Mouse (Mus musculus): Measurements from ENCODE around the gene St6galnac3. TPM values are rescaled to one million over a fixed set of nuclear protein-coding genes. Genes with fewer than 3 reads are reported as not detected.
A peak's percentile ranks its signal among the peaks of the same experiment; 100 is the strongest.

Gene St6galnac3
- polyA plus RNA-seq, 1 experiment from 2014 or later = 31.0 TPM

DNA sequence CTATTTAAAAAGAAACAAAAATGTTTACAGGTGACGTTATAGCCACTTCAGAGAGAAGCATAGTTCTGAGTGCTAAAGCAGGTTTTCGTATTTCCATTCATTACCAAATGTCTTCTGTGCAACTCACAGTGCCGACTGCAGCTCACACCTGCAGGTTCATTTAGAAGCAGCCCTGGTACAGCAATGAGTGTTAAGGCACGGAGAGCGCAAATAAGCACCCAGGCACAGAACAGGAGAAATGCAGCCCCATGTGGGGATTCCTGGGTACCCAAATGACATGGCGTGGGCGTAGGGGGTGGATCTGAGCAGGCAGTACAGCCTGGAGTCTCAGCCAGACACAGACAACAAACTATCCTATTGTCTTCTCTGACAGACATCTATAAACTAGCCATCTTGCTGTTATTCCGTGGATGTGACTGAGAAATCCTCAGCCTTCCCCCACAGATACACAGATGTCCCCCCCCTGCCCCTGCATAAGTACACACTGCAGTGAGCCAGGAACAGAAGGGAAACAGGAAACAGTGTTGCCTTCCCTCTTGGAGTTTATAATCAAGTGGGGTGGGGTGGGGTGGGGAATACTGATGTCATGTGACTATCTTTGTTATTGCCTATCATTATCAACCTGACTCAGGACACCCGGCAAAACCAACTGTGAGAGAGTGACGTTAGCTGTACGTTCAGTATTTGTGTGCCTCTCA is 550.5 kb downstream of the St6galnac3 start:
- no peak overlapping the region for H3K27ac ChIP-seq (ENCODE audit: low read length)
- 77% methylated on average over 11 of the region's 11 CpGs for WGBS
- no peak overlapping the region for H3K4me3 ChIP-seq (ENCODE audit: low read length)
- H3K4me2 ChIP-seq (ENCODE audit: low read depth, low read length) = no peak overlapping the region
- ATAC-seq = peak; percentile 48; the same call in 1 of the 2 replicates
- H3K27me3 ChIP-seq (replicated peaks; ENCODE audit: control insufficient read depth, insufficient read depth, low read length) = no peaks in the 10 kb centered on the region
- no peaks in the 10 kb centered on the region for H3K4me1 ChIP-seq (ENCODE audit: control insufficient read depth, insufficient read depth, low read length)
- H3K9me3 ChIP-seq (ENCODE audit: control insufficient read depth, low read length) = no peaks in the 10 kb centered on the region
- no peaks in the 10 kb centered on the region for H3K36me3 ChIP-seq (ENCODE audit: control insufficient read depth, insufficient read depth, low read length)
- no peak overlapping the region for H3K9ac ChIP-seq (ENCODE audit: low read depth, low read length)

DNA sequence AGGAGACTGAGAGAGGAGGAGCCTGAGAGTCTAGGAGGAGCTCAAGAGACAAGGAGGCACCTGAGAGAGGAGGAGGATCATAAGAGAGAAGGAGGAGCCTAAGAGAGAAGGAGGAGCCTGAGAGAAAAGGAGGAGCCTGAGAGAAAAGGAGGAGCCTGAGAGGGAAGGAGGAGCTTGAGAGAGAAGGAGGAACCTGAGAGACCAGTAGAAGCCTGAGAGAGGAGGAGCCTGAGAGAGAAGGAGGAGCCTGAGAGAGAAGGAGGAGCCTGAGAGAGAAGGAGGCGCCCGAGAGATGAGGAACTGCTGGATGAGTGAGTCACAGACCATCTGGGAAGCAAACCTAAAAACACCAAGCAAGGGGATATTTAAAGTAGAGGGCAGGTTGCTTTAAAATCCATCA is 551.4 kb downstream of the St6galnac3 start:
- Histone ChIP-seq H3K4me1 (ENCODE audit: control insufficient read depth, insufficient read depth, low read length) (no peaks in the 10 kb centered on the region), H3K27ac (ENCODE audit: low read length) (no peak overlapping the region), H3K9me3 (ENCODE audit: control insufficient read depth, low read length) (no peaks in the 10 kb centered on the region), H3K27me3 (replicated peaks; ENCODE audit: control insufficient read depth, insufficient read depth, low read length) (no peaks in the 10 kb centered on the region), H3K9ac (ENCODE audit: low read depth, low read length) (no peak overlapping the region), H3K4me3 (ENCODE audit: low read length) (no peak overlapping the region), H3K36me3 (ENCODE audit: control insufficient read depth, insufficient read depth, low read length) (no peaks in the 10 kb centered on the region), H3K4me2 (ENCODE audit: low read depth, low read length) (no peak overlapping the region)
- 76% methylated on average over 2 of the region's 2 CpGs for WGBS
- no peak for ATAC-seq

DNA sequence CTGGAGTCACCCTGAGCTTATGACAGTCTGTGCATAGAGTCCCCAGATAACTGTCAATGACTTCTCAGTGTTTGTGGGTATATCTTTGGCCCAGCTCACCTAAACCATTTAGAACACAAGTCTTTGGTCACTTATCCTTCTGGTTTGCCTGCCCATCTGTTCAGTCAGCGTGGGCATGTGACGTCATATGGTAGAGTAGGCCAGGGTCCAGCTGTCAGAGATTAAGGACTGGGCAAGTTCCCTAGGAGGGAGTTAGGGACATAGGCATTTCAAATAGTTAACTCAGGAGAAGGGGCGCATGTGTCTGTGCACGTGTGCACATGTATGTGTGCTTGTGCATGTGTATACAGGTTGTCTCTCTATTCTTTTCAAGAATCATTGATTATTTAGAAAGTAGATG is 554.8 kb downstream of the St6galnac3 start:
- Histone ChIP-seq H3K4me2 (ENCODE audit: low read depth, low read length) (no peak overlapping the region), H3K4me1 (ENCODE audit: control insufficient read depth, insufficient read depth, low read length) (no peaks in the 10 kb centered on the region), H3K9ac (ENCODE audit: low read depth, low read length) (no peak overlapping the region), H3K4me3 (ENCODE audit: low read length) (no peak overlapping the region), H3K27ac (ENCODE audit: low read length) (no peak overlapping the region), H3K36me3 (ENCODE audit: control insufficient read depth, insufficient read depth, low read length) (no peaks in the 10 kb centered on the region), H3K27me3 (replicated peaks; ENCODE audit: control insufficient read depth, insufficient read depth, low read length) (no peaks in the 10 kb centered on the region), H3K9me3 (ENCODE audit: control insufficient read depth, low read length) (no peaks in the 10 kb centered on the region)
- ATAC-seq = no peak
- WGBS = 92% methylated on average over 4 of the region's 4 CpGs

DNA sequence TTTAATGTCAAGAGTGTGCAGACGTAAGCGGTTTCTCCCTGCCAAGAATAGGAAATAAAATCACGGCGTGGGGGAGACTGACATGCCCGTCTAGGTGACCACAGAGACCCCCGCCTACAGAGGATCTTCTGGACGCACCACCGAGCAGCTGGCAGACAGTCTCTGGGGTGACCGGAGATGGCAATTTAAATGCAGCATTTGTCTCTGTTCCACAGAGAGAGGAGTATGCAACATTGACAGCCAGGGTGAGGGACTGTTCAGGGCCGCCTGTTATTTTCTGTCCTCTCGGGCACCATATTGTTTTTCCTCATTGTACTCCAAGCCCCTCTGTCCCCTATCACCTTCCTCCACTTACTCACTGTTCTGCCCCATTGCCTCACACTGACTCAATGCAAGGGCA is 555.2 kb downstream of the St6galnac3 start:
- Histone ChIP-seq H3K27ac (ENCODE audit: low read length) (no peak overlapping the region), H3K27me3 (replicated peaks; ENCODE audit: control insufficient read depth, insufficient read depth, low read length) (no peaks in the 10 kb centered on the region), H3K9ac (ENCODE audit: low read depth, low read length) (no peak overlapping the region), H3K4me2 (ENCODE audit: low read depth, low read length) (no peak overlapping the region), H3K4me1 (ENCODE audit: control insufficient read depth, insufficient read depth, low read length) (no peaks in the 10 kb centered on the region), H3K36me3 (ENCODE audit: control insufficient read depth, insufficient read depth, low read length) (no peaks in the 10 kb centered on the region), H3K9me3 (ENCODE audit: control insufficient read depth, low read length) (no peaks in the 10 kb centered on the region), H3K4me3 (ENCODE audit: low read length) (no peak overlapping the region)
- 84% methylated on average over 11 of the region's 11 CpGs for WGBS
- ATAC-seq = no peak

DNA sequence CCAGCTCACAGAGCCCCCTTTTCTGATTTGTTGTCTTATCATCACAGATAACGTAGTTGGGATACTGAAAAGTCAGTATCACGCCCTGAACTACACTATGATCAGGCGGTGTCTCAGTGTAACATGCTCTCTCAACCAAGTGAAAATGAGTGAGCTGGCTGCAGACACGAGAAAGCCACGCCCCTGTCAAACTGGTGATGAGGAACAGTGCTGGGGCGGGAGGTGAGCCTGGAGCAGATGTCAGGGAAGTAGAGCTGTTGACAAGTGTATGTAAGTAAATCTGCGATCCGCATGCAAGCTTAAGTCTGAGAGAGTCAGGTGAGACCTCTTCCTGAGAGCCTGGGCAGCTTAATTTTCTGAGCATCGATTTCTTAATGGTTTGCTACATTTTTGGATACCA is 563.3 kb downstream of the St6galnac3 start:
- Histone ChIP-seq H3K9ac (ENCODE audit: low read depth, low read length) (no peak overlapping the region), H3K4me1 (ENCODE audit: control insufficient read depth, insufficient read depth, low read length) (no peaks in the 10 kb centered on the region), H3K36me3 (ENCODE audit: control insufficient read depth, insufficient read depth, low read length) (no peaks in the 10 kb centered on the region), H3K27me3 (replicated peaks; ENCODE audit: control insufficient read depth, insufficient read depth, low read length) (no peaks in the 10 kb centered on the region), H3K27ac (ENCODE audit: low read length) (no peak overlapping the region), H3K9me3 (ENCODE audit: control insufficient read depth, low read length) (no peaks in the 10 kb centered on the region), H3K4me3 (ENCODE audit: low read length) (no peak overlapping the region), H3K4me2 (ENCODE audit: low read depth, low read length) (no peak overlapping the region)
- ATAC-seq = no peak
- 31% methylated on average over 9 of the region's 9 CpGs for WGBS

DNA sequence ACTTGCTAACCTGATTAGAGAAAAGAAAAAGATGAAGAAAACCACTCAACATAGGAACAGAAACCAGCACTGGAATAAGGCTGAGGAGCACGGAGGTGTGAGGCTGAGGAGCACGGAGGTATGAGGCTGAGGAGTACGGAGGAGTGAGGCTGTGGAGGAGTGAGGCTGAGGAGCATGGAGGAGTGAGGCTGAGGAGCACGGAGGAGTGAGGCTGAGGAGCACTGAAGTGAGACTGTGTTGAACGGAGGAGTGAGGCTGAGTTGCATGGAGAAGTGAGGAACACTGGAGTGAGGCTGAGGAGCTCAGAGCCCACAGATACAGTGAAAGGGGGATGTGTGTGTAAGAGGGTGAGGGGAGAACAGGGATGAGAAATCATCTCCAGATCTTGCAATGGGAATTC is 564.3 kb downstream of the St6galnac3 start:
- Histone ChIP-seq H3K9ac (ENCODE audit: low read depth, low read length) (no peak overlapping the region), H3K4me2 (ENCODE audit: low read depth, low read length) (no peak overlapping the region), H3K9me3 (ENCODE audit: control insufficient read depth, low read length) (no peaks in the 10 kb centered on the region), H3K27ac (ENCODE audit: low read length) (no peak overlapping the region), H3K27me3 (replicated peaks; ENCODE audit: control insufficient read depth, insufficient read depth, low read length) (no peaks in the 10 kb centered on the region), H3K36me3 (ENCODE audit: control insufficient read depth, insufficient read depth, low read length) (no peaks in the 10 kb centered on the region), H3K4me3 (ENCODE audit: low read length) (no peak overlapping the region), H3K4me1 (ENCODE audit: control insufficient read depth, insufficient read depth, low read length) (no peaks in the 10 kb centered on the region)
- no peak for ATAC-seq
- 83% methylated on average over 5 of the region's 5 CpGs for WGBS

DNA sequence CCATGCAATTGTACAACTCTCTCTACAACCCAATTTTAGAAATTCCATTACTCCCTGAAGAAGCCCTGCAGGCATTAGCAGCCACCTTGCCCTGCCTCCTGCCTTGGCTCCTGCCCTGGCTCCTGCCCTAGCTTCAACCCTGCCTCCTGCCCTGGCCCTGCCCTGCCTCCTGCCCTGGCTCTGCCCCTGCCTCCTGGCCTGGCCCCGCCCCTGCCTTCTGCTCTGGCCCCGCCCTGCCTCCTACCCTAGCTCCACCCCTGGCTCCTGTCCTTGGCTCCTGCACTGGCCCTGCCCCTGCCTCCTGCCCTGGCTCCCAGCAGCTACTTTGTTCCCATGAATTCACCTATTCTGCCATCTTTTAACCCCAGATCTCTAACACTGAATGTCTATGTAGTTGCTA is 576.1 kb downstream of the St6galnac3 start:
- Histone ChIP-seq H3K36me3 (ENCODE audit: control insufficient read depth, insufficient read depth, low read length) (no peaks in the 10 kb centered on the region), H3K27me3 (replicated peaks; ENCODE audit: control insufficient read depth, insufficient read depth, low read length) (no peaks in the 10 kb centered on the region), H3K9me3 (ENCODE audit: control insufficient read depth, low read length) (no peaks in the 10 kb centered on the region), H3K4me1 (ENCODE audit: control insufficient read depth, insufficient read depth, low read length) (no peaks in the 10 kb centered on the region), H3K4me2 (ENCODE audit: low read depth, low read length) (no peak overlapping the region), H3K27ac (ENCODE audit: low read length) (no peak overlapping the region), H3K9ac (ENCODE audit: low read depth, low read length) (no peak overlapping the region), H3K4me3 (ENCODE audit: low read length) (no peak overlapping the region)
- 9% methylated on average over 2 of the region's 2 CpGs for WGBS
- ATAC-seq = peak; percentile 100

Small RNA genes within 50 kb of the gene (microRNA-seq; reads per million reads assigned to microRNA genes)
- not detected for gene Gm27405

Other genes with a start within 250 kb of the St6galnac3 start
- gene Asb17, start 119.0 kb upstream of the St6galnac3 start, polyA plus RNA-seq (2015; fragmentation: Nextera tagmentation; extraction: Ambion mirVana) = 0.05 TPM in 1 of 2 replicates, not detected in the other
- gene Msh4, start 181.0 kb upstream of the St6galnac3 start, polyA plus RNA-seq (2015; fragmentation: Nextera tagmentation; extraction: Ambion mirVana) = 0.06 and 0.07 TPM in 2 replicates
- 49.4 and 54.2 TPM in 2 replicates for gene Rabggtb, start 187.8 kb upstream of the St6galnac3 start, polyA plus RNA-seq (2015; fragmentation: Nextera tagmentation; extraction: Ambion mirVana)
- 146 and 152 TPM in 2 replicates for gene Acadm, start 219.5 kb upstream of the St6galnac3 start, polyA plus RNA-seq (2015; fragmentation: Nextera tagmentation; extraction: Ambion mirVana)
- 0.56 and 0.59 TPM in 2 replicates for gene Slc44a5, start 248.3 kb upstream of the St6galnac3 start, polyA plus RNA-seq (2015; fragmentation: Nextera tagmentation; extraction: Ambion mirVana)